Mouse (Mus musculus) hindbrain, embryonic 14.5 days (tissue): Measurements from ENCODE around the gene Tbcb. TPM values are rescaled to one million over a fixed set of nuclear protein-coding genes. Genes with fewer than 3 reads are reported as not detected.

Source experiments
- ATAC-seq: fragments of 200-750 bp; cut with Nextera tagmentation; 2 replicates; pipeline ENCODE4 v1.8.0; 2017; ENCODE audit warnings: moderate number of reproducible peaks, mild to moderate bottlenecking, moderate TSS enrichment, moderate library complexity; ENCODE audit not compliant: low FRiP score
- DNase-seq: peaks from one replicate; pipeline ENCODE4 v3.0.0-alpha.2; 2015; ENCODE audit warnings: low spot score
- H3K27ac ChIP-seq: fragments of 300-500 bp; sonication (generic); 2 replicates; pipeline ENCODE4 v1.5.1; 2014; ENCODE audit warnings: mild to moderate bottlenecking, moderate library complexity
- H3K27me3 ChIP-seq: fragments of 300-500 bp; sonication (generic); 2 replicates; pipeline ENCODE4 v1.6.1; 2014; ENCODE audit warnings: mild to moderate bottlenecking, low read length, mixed read lengths; ENCODE audit not compliant: control insufficient read depth, insufficient read depth
- H3K36me3 ChIP-seq: fragments of 300-500 bp; sonication (generic); replicated peaks from 2 replicates; pipeline ENCODE4 v1.6.1; 2014; ENCODE audit not compliant: control insufficient read depth, insufficient read depth
- H3K4me1 ChIP-seq: fragments of 300-500 bp; sonication (generic); replicated peaks from 2 replicates; pipeline ENCODE4 v1.6.1; 2014; ENCODE audit warnings: antibody characterized with exemption, low read length, mixed read lengths; ENCODE audit not compliant: control insufficient read depth, insufficient read depth
- H3K4me2 ChIP-seq: fragments of 300-500 bp; sonication (generic); replicated peaks from 2 replicates; pipeline ENCODE4 v1.6.1; 2014; ENCODE audit warnings: mild to moderate bottlenecking, moderate library complexity
- H3K4me3 ChIP-seq: fragments of 300-500 bp; sonication (generic); replicated peaks from 2 replicates; pipeline ENCODE4 v1.5.1; 2014; ENCODE audit warnings: mild to moderate bottlenecking, low read length
- H3K9ac ChIP-seq: fragments of 300-500 bp; sonication (generic); 2 replicates; pipeline ENCODE4 v1.6.1; 2014
- H3K9me3 ChIP-seq: fragments of 300-500 bp; sonication (generic); 2 replicates; pipeline ENCODE4 v1.6.1; 2016; ENCODE audit warnings: low read length; ENCODE audit not compliant: control insufficient read depth
- WGBS: fragments of 180-500 bp; shearing (Covaris S2); extraction: QIAGEN DNeasy Blood & Tissue Kit; methylation state at CpG from one replicate; pipeline ENCODE4 v1.1.7; 2014; 5-methylcytosine and 5-hydroxymethylcytosine counted together
- polyA plus RNA-seq: library from polyadenylated mRNA; unstranded; fragments of >200 nt; fragmentation: Nextera tagmentation; extraction: Ambion mirVana; gene quantifications from 2 replicates; pipeline ENCODE4 v1.2.1, GENCODE M21; 2014

Tbcb gene
- polyA plus RNA-seq, 1 experiment from 2014 or later = 390 TPM

- no peak; the same call in 1 of the 2 replicates for ATAC-seq
- Histone ChIP-seq H3K4me2 (peak overlapping the region; percentile 57), H3K9ac (peak overlapping the region; percentile 75), H3K4me3 (peak overlapping the region; percentile 63), H3K9me3 (no peaks in the 10 kb centered on the region), H3K27ac (peak overlapping the region; percentile 96), H3K36me3 (peaks cover 31% of the 10 kb centered on the region), H3K27me3 (no peaks in the 10 kb centered on the region), H3K4me1 (peaks cover 10% of the 10 kb centered on the region)
- DNase-seq = peak; percentile 27
- WGBS = 4% methylated on average over 24 of the region's 24 CpGs
Measured at GRCm38 (mm10) chr7:30232631-30233148, 618 bp upstream of the Tbcb start.

- H3K9ac ChIP-seq = peak overlapping the region; percentile 75
- H3K4me2 ChIP-seq = peak overlapping the region; percentile 60
- peaks cover 45% of the 10 kb centered on the region for H3K36me3 ChIP-seq
- under 1% methylated on average over 16 of the region's 16 CpGs for WGBS
- no peaks in the 10 kb centered on the region for H3K9me3 ChIP-seq
- H3K27ac ChIP-seq = peak overlapping the region; percentile 96
- ATAC-seq (peak; percentile 49; the same call in 1 of the 2 replicates), DNase-seq (no peak)
- peaks cover 10% of the 10 kb centered on the region for H3K4me1 ChIP-seq
- no peaks in the 10 kb centered on the region for H3K27me3 ChIP-seq
- H3K4me3 ChIP-seq = peak overlapping the region; percentile 63
Measured at GRCm38 (mm10) chr7:30231328-30231668, 774 bp downstream of the Tbcb start.

DNA sequence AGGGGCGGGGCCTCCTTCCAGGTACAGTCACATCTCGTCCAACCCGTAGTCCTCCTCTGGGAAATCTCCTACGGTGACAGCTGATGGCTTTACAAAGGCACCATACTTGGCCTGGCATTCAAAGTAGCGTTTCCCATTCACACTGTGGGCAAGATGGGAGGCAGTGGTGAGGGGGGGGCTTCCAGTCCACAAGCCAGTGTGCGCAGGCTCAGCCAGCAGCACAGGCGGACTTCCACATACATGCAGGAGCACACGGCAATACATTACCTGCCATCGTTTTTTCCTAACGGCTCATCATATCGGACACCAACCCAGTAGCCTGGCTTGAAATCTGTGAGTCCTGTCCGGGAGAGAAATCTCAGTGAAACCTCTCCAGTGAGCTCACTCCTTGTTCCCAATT lies 7.9 kb downstream of the Tbcb start:
- Histone ChIP-seq H3K9ac (no peak overlapping the region), H3K36me3 (peaks cover 57% of the 10 kb centered on the region), H3K9me3 (no peaks in the 10 kb centered on the region), H3K4me2 (no peak overlapping the region), H3K27ac (no peak overlapping the region), H3K4me3 (no peak overlapping the region), H3K4me1 (no peaks in the 10 kb centered on the region; the same call in 1 of the 2 replicates), H3K27me3 (no peaks in the 10 kb centered on the region)
- DNase-seq (no peak), ATAC-seq (no peak)
- WGBS = 91% methylated on average over 12 of the region's 12 CpGs

GRCm38 (mm10) chr7:30222205-30222604 lies 9.9 kb downstream of the Tbcb start:
- no peaks in the 10 kb centered on the region for H3K27me3 ChIP-seq

GRCm38 (mm10) chr7:30221433-30221832 lies 10.6 kb downstream of the Tbcb start:
- Histone ChIP-seq H3K27me3 (no peaks in the 10 kb centered on the region), H3K27ac (no peak overlapping the region), H3K4me1 (no peaks in the 10 kb centered on the region; the same call in 1 of the 2 replicates), H3K36me3 (peaks cover 38% of the 10 kb centered on the region), H3K9ac (no peak overlapping the region), H3K4me3 (no peak overlapping the region), H3K4me2 (no peak overlapping the region), H3K9me3 (no peaks in the 10 kb centered on the region)
- DNase-seq (no peak), ATAC-seq (no peak)
- 86% methylated on average over 3 of the region's 3 CpGs for WGBS

More at GRCm38 (mm10) chr7:30222205-30222604, 9.9 kb downstream of the Tbcb start:
- H3K4me1 ChIP-seq = no peaks in the 10 kb centered on the region; the same call in 1 of the 2 replicates
- H3K4me3 ChIP-seq = no peak overlapping the region
- DNase-seq (no peak), ATAC-seq (no peak)
- H3K27ac ChIP-seq = no peak overlapping the region
- no peaks in the 10 kb centered on the region for H3K9me3 ChIP-seq
- no peak overlapping the region for H3K4me2 ChIP-seq
- peaks cover 46% of the 10 kb centered on the region for H3K36me3 ChIP-seq
- 96% methylated on average over 5 of the region's 5 CpGs for WGBS
- no peak overlapping the region for H3K9ac ChIP-seq

DNA sequence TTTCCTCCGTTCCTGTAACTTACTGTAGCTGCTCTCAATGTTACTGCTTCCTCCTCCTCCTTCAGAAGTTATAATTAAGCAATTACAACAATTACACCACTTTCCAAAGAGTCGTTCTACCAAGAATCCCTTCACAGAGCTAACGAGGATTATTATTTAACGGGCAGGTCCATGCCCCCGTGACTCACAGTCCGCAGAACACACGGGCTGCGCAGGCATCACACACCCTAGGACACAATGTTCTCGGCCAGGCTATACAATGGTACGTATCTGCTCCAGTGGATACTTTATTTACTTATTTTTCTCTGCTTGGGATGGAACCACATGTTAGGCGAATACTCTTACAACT lies 12.1 kb downstream of the Tbcb start:
- Histone ChIP-seq H3K27me3 (no peaks in the 10 kb centered on the region), H3K9ac (peak overlapping the region; percentile 54), H3K36me3 (peaks cover 24% of the 10 kb centered on the region), H3K4me1 (no peaks in the 10 kb centered on the region; the same call in 1 of the 2 replicates), H3K27ac (peak overlapping the region; percentile 12; the same call in 1 of the 2 replicates), H3K4me2 (peak overlapping the region; percentile 78), H3K9me3 (no peaks in the 10 kb centered on the region), H3K4me3 (peak overlapping the region; percentile 35)
- DNase-seq = no peak
- 24% methylated on average over 11 of the region's 11 CpGs for WGBS
- ATAC-seq = no peak

DNA sequence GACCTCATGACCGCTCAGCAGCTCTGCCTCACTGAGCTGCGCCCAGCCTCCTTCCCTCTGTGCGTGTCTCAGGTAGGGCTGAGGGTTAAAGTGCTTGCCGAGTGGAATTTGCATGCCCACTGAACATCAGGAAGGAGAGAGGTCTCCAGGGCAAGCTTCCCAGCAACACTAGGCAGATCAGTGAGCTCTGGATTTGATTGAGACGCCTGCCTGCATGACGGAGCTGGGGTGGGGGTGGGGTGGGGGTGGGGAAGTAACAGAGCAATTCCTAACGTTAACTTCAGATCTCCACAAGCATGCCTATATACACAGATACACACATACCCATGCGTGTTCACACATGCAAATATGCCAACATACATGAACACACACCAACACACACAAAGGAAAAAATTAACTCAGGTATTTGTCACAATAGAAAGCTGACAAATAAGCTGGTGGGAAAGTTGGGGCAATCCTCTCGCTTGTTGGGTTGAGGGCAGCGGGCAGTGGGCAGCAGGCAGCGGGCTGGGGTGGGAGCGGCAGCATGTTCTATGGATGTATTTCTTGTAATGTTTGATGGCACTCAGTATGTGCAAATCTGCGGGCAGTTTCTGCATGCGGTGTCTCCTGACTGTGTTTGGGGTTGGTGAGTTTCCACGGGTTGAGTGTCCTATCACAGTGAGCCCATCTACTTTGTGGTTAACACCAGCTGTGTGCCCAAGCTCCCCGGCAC lies 12.6 kb downstream of the Tbcb start:
- 5% methylated on average over 16 of the region's 16 CpGs for WGBS
- H3K4me3 ChIP-seq = peak overlapping the region; percentile 35
- no peaks in the 10 kb centered on the region; the same call in 1 of the 2 replicates for H3K4me1 ChIP-seq
- peak overlapping the region; percentile 78 for H3K4me2 ChIP-seq
- peak overlapping the region; percentile 76 for H3K27ac ChIP-seq
- H3K9me3 ChIP-seq = no peaks in the 10 kb centered on the region
- H3K9ac ChIP-seq = peak overlapping the region; percentile 54
- peaks cover 18% of the 10 kb centered on the region for H3K36me3 ChIP-seq
- DNase-seq (peak; percentile 74), ATAC-seq (peak; percentile 66)
- H3K27me3 ChIP-seq = no peaks in the 10 kb centered on the region

- no peaks in the 10 kb centered on the region; the same call in 1 of the 2 replicates for H3K36me3 ChIP-seq
- no peak overlapping the region for H3K9ac ChIP-seq
- no peaks in the 10 kb centered on the region for H3K27me3 ChIP-seq
- H3K9me3 ChIP-seq = no peaks in the 10 kb centered on the region
- no peak overlapping the region for H3K4me3 ChIP-seq
- no peak overlapping the region for H3K4me2 ChIP-seq
- H3K4me1 ChIP-seq = no peaks in the 10 kb centered on the region; the same call in 1 of the 2 replicates
- ATAC-seq (no peak), DNase-seq (no peak)
- H3K27ac ChIP-seq = no peak overlapping the region
- 85% methylated on average over 2 of the region's 2 CpGs for WGBS
Measured at GRCm38 (mm10) chr7:30217277-30217676, 14.8 kb downstream of the Tbcb start.

- no peaks in the 10 kb centered on the region for H3K9me3 ChIP-seq
- 2% methylated on average over 15 of the region's 16 CpGs for WGBS
- DNase-seq (peak; percentile 90), ATAC-seq (peak; percentile 81)
- H3K4me3 ChIP-seq = no peak overlapping the region
- no peaks in the 10 kb centered on the region for H3K27me3 ChIP-seq
- H3K4me1 ChIP-seq = no peaks in the 10 kb centered on the region; the same call in 1 of the 2 replicates
- peak overlapping the region; percentile 67; the same call in 1 of the 2 replicates for H3K27ac ChIP-seq
- H3K9ac ChIP-seq = peak overlapping the region; percentile 31
- peak overlapping the region; percentile 39 for H3K4me2 ChIP-seq
- H3K36me3 ChIP-seq = no peaks in the 10 kb centered on the region
Measured at GRCm38 (mm10) chr7:30216723-30217151, 15.3 kb downstream of the Tbcb start.
